Mouse (Mus musculus): ENCODE data around the gene Git2. TPM values are rescaled to one million over a fixed set of nuclear protein-coding genes. Genes with fewer than 3 reads are reported as not detected.

Git2 gene
- polyA plus RNA-seq, 1 experiment from 2014 or later = 51.8 TPM

- DNase-seq (no peak), ATAC-seq (ENCODE audit: insufficient read depth) (no peak)
- Histone ChIP-seq H3K9me3 (ENCODE audit: low read depth, low read length) (no peaks in the 10 kb centered on the region), H3K4me3 (ENCODE audit: low read depth, low read length) (no peak overlapping the region), H3K4me1 (ENCODE audit: insufficient read depth) (peaks cover 15% of the 10 kb centered on the region), H3K27ac (ENCODE audit: low read depth) (no peak overlapping the region), H3K4me2 (peak overlapping the region; percentile 59; the same call in 1 of the 2 replicates), H3K36me3 (ENCODE audit: insufficient read depth) (peaks cover 58% of the 10 kb centered on the region), H3K27me3 (ENCODE audit: insufficient read depth, low read length) (no peaks in the 10 kb centered on the region), H3K9ac (no peak overlapping the region)
- WGBS = 79% methylated on average over 8 of the region's 8 CpGs
- no peak for TF ChIP-seq CTCF (IDR thresholded peaks at IDR 0.05; ENCODE audit: low read depth)
Observed at GRCm38 (mm10) chr5:114797253-114797652, 21.9 kb upstream of the Git2 start.

GRCm38 (mm10) chr5:114796299-114797012, 21.1 kb upstream of the Git2 start:
- Histone ChIP-seq H3K4me3 (ENCODE audit: low read depth, low read length) (peak overlapping the region; percentile 26), H3K36me3 (ENCODE audit: insufficient read depth) (peaks cover 58% of the 10 kb centered on the region), H3K4me1 (ENCODE audit: insufficient read depth) (peaks cover 15% of the 10 kb centered on the region), H3K9me3 (ENCODE audit: low read depth, low read length) (no peaks in the 10 kb centered on the region), H3K9ac (no peak overlapping the region), H3K27me3 (ENCODE audit: insufficient read depth, low read length) (no peaks in the 10 kb centered on the region), H3K4me2 (peak overlapping the region; percentile 59), H3K27ac (ENCODE audit: low read depth) (peak overlapping the region; percentile 58; the same call in 1 of the 2 replicates)
- WGBS = 8% methylated on average over 40 of the region's 40 CpGs
- TF ChIP-seq CTCF (IDR thresholded peaks at IDR 0.05; ENCODE audit: low read depth) = no peak
- ATAC-seq (ENCODE audit: insufficient read depth) (peak; percentile 90), DNase-seq (peak; percentile 86)

- TF ChIP-seq CTCF (IDR thresholded peaks at IDR 0.05; ENCODE audit: low read depth) = no peak
- 58% methylated on average over 9 of the region's 9 CpGs for WGBS
- Histone ChIP-seq H3K9me3 (ENCODE audit: low read depth, low read length) (no peaks in the 10 kb centered on the region), H3K4me3 (ENCODE audit: low read depth, low read length) (no peak overlapping the region), H3K27ac (ENCODE audit: low read depth) (no peak overlapping the region), H3K4me1 (ENCODE audit: insufficient read depth) (peaks cover 15% of the 10 kb centered on the region), H3K4me2 (no peak overlapping the region), H3K9ac (no peak overlapping the region), H3K27me3 (ENCODE audit: insufficient read depth, low read length) (no peaks in the 10 kb centered on the region), H3K36me3 (ENCODE audit: insufficient read depth) (peaks cover 60% of the 10 kb centered on the region)
- no peak for ATAC-seq (ENCODE audit: insufficient read depth)
- no peak for DNase-seq
Observed at GRCm38 (mm10) chr5:114795653-114796052, 20.3 kb upstream of the Git2 start.

- WGBS = 34% methylated on average over 9 of the region's 9 CpGs
- TF ChIP-seq CTCF (IDR thresholded peaks at IDR 0.05; ENCODE audit: low read depth) = no peak
- peaks cover 56% of the 10 kb centered on the region for H3K36me3 ChIP-seq (ENCODE audit: insufficient read depth)
Observed at GRCm38 (mm10) chr5:114795231-114795630, 19.9 kb upstream of the Git2 start.

GRCm38 (mm10) chr5:114794609-114795008, 19.3 kb upstream of the Git2 start:
- Histone ChIP-seq H3K9ac (no peak overlapping the region), H3K27ac (ENCODE audit: low read depth) (no peak overlapping the region), H3K36me3 (ENCODE audit: insufficient read depth) (peaks cover 52% of the 10 kb centered on the region), H3K4me1 (ENCODE audit: insufficient read depth) (peaks cover 15% of the 10 kb centered on the region), H3K9me3 (ENCODE audit: low read depth, low read length) (no peaks in the 10 kb centered on the region), H3K27me3 (ENCODE audit: insufficient read depth, low read length) (no peaks in the 10 kb centered on the region), H3K4me3 (ENCODE audit: low read depth, low read length) (no peak overlapping the region), H3K4me2 (no peak overlapping the region)
- WGBS = 69% methylated on average over 4 of the region's 4 CpGs
- DNase-seq = no peak
- TF ChIP-seq CTCF (IDR thresholded peaks at IDR 0.05; ENCODE audit: low read depth) = no peak
- no peak for ATAC-seq (ENCODE audit: insufficient read depth)

More at GRCm38 (mm10) chr5:114795231-114795630, 19.9 kb upstream of the Git2 start:
- no peak for ATAC-seq (ENCODE audit: insufficient read depth)
- Histone ChIP-seq H3K27ac (ENCODE audit: low read depth) (no peak overlapping the region), H3K9ac (no peak overlapping the region), H3K4me2 (no peak overlapping the region), H3K9me3 (ENCODE audit: low read depth, low read length) (no peaks in the 10 kb centered on the region), H3K4me3 (ENCODE audit: low read depth, low read length) (no peak overlapping the region), H3K4me1 (ENCODE audit: insufficient read depth) (peaks cover 15% of the 10 kb centered on the region), H3K27me3 (ENCODE audit: insufficient read depth, low read length) (no peaks in the 10 kb centered on the region)
- DNase-seq = no peak

- Histone ChIP-seq H3K27me3 (ENCODE audit: insufficient read depth, low read length) (no peaks in the 10 kb centered on the region), H3K4me3 (ENCODE audit: low read depth, low read length) (no peak overlapping the region), H3K27ac (ENCODE audit: low read depth) (peak overlapping the region; percentile 26; the same call in 1 of the 2 replicates), H3K9ac (no peak overlapping the region), H3K9me3 (ENCODE audit: low read depth, low read length) (no peaks in the 10 kb centered on the region), H3K4me1 (ENCODE audit: insufficient read depth) (peaks cover 15% of the 10 kb centered on the region), H3K36me3 (ENCODE audit: insufficient read depth) (peaks cover 52% of the 10 kb centered on the region), H3K4me2 (no peak overlapping the region)
- ATAC-seq (ENCODE audit: insufficient read depth) (peak; percentile 54), DNase-seq (peak; percentile 82)
- 35% methylated on average over 7 of the region's 7 CpGs for WGBS
- TF ChIP-seq CTCF (IDR thresholded peaks at IDR 0.05; ENCODE audit: low read depth) = no peak
Observed at GRCm38 (mm10) chr5:114793317-114793716, 18.0 kb upstream of the Git2 start.

- no peak overlapping the region for H3K4me3 ChIP-seq (ENCODE audit: low read depth, low read length)
- peak; percentile 9 for DNase-seq
- 57% methylated on average over 5 of the region's 5 CpGs for WGBS
- no peak for TF ChIP-seq CTCF (IDR thresholded peaks at IDR 0.05; ENCODE audit: low read depth)
- peak overlapping the region; percentile 88 for H3K27ac ChIP-seq (ENCODE audit: low read depth)
- peaks cover 19% of the 10 kb centered on the region for H3K4me1 ChIP-seq (ENCODE audit: insufficient read depth)
- H3K27me3 ChIP-seq (ENCODE audit: insufficient read depth, low read length) = no peaks in the 10 kb centered on the region
- H3K36me3 ChIP-seq (ENCODE audit: insufficient read depth) = peaks cover 36% of the 10 kb centered on the region
- no peak for ATAC-seq (ENCODE audit: insufficient read depth)
- no peaks in the 10 kb centered on the region for H3K9me3 ChIP-seq (ENCODE audit: low read depth, low read length)
- peak overlapping the region; percentile 47 for H3K4me2 ChIP-seq
- H3K9ac ChIP-seq = no peak overlapping the region
Observed at GRCm38 (mm10) chr5:114785196-114785595, 9.9 kb upstream of the Git2 start.

Measured in lung, embryonic 14.5 days (tissue).